Mouse (Mus musculus) bone marrow macrophage, adult 2 months (primary cell): Measurements from ENCODE around the gene Hspa12a. TPM values are rescaled to one million over a fixed set of nuclear protein-coding genes. Genes with fewer than 3 reads are reported as not detected.

ENCODE experiments used
- H3K27ac ChIP-seq: 2 replicates; pipeline ENCODE4 v1.5.1; 2012; ENCODE audit warnings: low read depth, low read length; ENCODE audit not compliant: insufficient read depth
- H3K4me1 ChIP-seq: 2 replicates; pipeline ENCODE4 v1.6.1; 2012; ENCODE audit warnings: low read length; ENCODE audit not compliant: control insufficient read depth, insufficient read depth
- H3K4me3 ChIP-seq: 2 replicates; pipeline ENCODE4 v1.5.1; 2012; ENCODE audit warnings: mild to moderate bottlenecking, low read length, moderate library complexity; ENCODE audit not compliant: insufficient read depth
- CTCF ChIP-seq: IDR thresholded peaks from 2 replicates; pipeline ENCODE4 v1.5.1; 2012; ENCODE audit warnings: low read depth, mild to moderate bottlenecking, low read length, moderate library complexity
- POLR2A ChIP-seq: IDR thresholded peaks from 2 replicates; pipeline ENCODE4 v1.6.1; 2012; ENCODE audit warnings: mild to moderate bottlenecking, low read depth, low read length, borderline replicate concordance
- polyA plus RNA-seq: library from polyadenylated mRNA; stranded (reverse); fragments of >200 nt; gene quantifications from 2 replicates; pipeline ENCODE4 v1.2.4, GENCODE M21; 2012; ENCODE audit not compliant: missing spikeins, insufficient read depth, insufficient read length

Hspa12a gene
- polyA plus RNA-seq, 1 experiment = not detected

DNA sequence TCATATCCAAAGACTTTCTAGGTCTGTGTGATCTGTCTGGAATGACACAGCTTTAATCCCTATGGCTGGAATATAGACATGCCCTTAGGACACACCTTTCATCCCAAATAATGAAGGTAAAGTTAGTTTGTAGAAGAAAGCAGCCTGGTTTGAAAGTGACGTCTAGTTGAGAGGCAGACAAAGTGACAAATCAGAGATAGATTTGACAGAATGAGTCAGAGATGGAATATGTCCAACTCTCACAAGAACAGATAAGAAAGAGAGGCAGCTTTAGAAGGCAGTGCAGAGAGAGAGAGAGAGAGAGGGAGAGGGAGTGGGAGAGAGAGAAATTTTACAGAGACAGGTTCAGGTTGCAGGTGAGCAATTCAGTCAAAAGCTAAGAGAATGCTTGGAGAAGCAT is 119.1 kb downstream of the Hspa12a start:
- H3K4me3 ChIP-seq = no peak overlapping the region
- H3K27ac ChIP-seq = no peak overlapping the region
- no peak for TF ChIP-seq CTCF
- no peak for TF ChIP-seq POLR2A
- no peaks in the 10 kb centered on the region for H3K4me1 ChIP-seq

DNA sequence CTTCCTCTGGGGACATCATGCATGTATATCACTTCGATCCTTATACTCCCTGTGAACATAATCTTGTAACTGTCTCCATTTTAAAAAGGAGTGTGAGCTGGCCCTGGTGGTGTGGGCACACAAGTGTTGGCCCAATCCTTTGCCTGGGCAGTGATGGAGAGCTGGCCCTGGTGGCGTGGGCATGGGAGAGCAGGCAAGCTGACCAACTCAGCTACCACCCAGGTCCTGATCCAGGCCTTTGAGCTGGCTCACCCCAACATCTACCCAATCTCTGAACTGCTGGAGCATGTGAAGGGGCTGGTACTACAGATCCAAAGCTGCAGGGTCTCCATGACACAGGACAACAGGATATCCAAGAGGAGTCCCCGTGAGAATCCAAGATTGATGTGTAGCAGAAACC is 120.2 kb downstream of the Hspa12a start:
- Histone ChIP-seq H3K27ac (no peak overlapping the region), H3K4me3 (no peak overlapping the region), H3K4me1 (no peaks in the 10 kb centered on the region)
- TF ChIP-seq CTCF = no peak
- no peak for TF ChIP-seq POLR2A

DNA sequence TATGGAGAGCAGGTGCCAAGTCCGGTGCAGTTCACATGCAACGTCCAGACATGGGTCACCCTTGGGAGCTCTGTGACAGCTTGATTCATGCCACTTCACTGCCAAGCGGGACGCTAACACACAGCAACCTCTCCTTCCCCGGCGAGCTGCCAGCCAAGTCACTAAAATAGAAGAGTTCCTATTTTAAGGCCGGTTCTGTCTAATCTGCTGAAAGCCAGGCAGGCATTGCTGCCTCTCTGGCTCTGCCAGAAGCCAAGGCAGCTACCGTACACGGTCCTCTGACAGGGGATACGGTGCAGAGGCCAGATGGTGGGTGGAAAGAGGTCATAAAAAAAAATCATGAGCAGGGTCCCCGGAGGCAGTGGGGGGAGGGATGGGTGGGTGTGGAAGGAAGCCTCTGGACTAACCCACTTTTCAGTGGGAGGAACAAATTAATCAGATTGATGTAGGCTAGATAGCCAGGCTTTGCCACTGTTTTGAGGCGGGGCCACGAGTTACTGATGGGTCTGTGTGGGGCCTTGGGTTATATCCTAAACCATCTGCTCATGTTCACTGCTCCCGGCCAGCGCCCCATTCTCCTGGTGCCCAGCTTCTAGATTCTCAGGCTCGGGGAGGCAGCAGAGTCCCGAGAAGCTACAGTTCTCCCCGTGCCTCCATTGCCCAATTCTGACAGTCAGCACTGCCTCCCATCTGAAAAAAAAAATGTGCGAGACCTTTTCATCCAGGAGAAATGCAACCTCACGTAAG is 120.8 kb downstream of the Hspa12a start:
- TF ChIP-seq POLR2A (no peak), CTCF (no peak)
- Histone ChIP-seq H3K4me3 (no peak overlapping the region), H3K27ac (no peak overlapping the region), H3K4me1 (no peaks in the 10 kb centered on the region)

DNA sequence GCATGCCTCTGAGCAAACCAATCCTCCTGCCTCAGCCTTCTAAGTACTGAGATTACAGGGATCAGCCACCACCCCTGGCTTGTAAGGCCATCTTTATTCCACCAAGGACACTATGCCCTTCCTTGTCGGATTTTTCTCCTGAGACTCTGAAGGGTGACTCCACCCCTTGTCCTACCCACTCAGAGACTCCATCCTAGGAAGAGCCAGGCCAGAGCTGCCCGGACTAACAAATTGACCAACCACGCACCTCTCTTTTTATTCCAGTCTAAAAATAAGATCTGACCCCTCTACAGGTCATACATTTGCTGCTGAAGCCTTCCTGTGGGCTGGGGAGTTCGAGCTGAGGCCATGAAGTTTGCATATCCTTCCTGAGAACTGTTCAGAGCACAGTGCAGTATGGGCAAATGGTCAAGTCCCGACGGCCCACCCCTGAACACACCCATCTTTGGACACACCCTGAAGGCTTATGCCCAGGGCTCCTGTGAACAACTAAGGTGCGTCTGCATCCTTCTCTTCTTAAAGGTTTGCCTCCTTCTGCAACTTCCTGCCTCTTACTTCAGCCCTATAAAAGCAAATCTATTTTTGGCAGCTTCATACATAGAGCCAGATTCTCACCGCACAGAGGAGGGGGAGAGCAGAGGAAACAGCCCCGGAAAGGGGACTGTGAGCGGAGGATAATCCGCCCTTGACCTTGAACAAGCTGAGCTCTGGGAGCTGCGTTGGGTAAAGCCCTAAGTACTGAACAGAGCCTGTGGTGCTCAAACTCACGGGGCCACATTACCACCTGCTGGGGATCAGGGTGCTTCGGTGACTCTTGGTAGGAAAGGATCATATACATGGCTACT is 124.7 kb downstream of the Hspa12a start:
- TF ChIP-seq POLR2A = no peak
- no peak for TF ChIP-seq CTCF
- no peak overlapping the region for H3K27ac ChIP-seq
- H3K4me1 ChIP-seq = no peaks in the 10 kb centered on the region
- H3K4me3 ChIP-seq = no peak overlapping the region

DNA sequence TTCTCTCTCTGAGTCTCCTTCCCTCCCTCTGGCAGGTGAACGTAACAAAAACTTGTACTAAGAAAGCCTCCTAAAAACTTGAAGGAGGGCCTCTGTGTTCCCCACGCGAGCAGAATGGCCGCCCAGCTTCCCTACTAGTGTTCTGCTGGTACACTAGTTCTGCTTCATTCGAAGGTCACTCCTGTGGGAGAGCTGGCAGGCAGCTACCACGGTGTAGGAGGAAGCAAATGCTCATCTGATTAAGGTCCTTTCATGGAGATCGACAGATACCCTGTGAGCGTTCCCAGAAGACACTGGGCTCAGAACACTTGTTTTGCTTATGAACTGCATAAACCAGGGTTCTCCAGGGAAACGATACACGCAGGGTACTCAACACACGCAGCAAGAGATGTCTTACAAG is 126.1 kb downstream of the Hspa12a start:
- H3K27ac ChIP-seq = no peak overlapping the region
- no peak for TF ChIP-seq POLR2A
- no peak for TF ChIP-seq CTCF

DNA sequence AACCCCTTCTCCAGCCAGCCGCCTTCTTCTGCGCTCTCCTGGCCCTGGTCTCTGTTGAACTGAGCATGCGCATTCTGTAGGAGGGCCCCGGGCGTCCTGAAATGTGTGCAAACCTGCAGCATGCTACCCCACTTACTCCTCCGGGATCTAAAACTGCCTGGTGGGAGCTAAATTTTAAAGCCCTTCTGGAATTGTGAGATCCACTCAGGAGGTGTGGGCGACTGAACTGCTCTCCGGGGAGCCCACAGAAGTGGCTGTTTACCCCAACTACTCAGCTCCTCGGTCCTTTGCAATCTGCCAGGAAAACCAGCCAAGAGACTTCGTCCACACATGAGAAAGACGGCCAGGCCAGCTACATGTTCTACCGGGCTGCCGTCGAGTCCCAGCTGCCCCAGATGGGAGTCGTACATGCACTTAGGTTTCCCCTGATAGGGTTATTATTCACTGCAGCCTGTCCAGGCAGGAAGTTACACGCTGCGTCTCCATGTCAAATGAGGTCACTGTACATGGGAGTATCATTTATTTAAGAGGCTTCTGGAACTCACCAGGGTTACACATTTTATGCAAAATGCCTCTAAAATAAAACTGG is 126.9 kb downstream of the Hspa12a start:
- TF ChIP-seq CTCF (no peak), POLR2A (no peak)
- no peaks in the 10 kb centered on the region for H3K4me1 ChIP-seq
- H3K27ac ChIP-seq = no peak overlapping the region
- no peak overlapping the region for H3K4me3 ChIP-seq

More for the DNA sequence above, 126.1 kb downstream of the Hspa12a start:
- Histone ChIP-seq H3K4me1 (no peaks in the 10 kb centered on the region), H3K4me3 (no peak overlapping the region)

DNA sequence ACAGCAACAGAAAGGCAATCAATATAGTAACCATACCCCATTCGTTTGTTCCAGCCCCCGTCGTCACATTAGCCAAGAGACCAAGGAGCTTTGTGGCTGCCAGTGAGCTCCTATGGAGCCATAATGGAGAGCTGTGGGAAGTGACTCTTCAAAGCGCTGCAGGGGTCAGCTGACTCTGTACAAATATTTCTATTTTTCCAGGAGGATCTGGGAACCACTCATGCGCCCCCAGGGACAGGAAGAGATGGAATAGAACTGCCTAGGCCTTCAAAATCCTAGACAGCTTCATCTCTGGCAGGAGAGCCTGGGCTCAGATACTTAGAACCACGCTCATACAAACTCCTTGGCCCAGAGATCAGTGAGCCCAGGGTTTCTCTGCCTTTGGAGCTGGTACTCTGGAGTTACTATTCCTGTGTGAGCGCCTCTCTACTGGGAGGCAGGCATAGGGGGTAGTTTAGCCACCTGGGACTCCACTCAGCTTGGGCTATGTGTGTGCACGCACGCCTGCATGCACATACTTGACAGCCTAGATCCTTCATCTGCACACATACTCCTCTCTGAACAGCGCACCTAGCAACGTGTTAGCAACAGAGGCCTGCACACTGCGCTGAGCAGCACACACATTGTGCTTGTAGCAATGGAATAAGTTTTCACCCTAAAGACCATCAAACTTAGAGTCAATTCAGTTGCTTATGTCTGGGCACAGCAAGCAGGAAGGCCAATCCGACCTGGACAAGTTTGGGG is 128.1 kb downstream of the Hspa12a start:
- no peak for TF ChIP-seq CTCF
- no peak for TF ChIP-seq POLR2A
- no peak overlapping the region for H3K4me3 ChIP-seq
- H3K27ac ChIP-seq = no peak overlapping the region
- no peaks in the 10 kb centered on the region for H3K4me1 ChIP-seq

DNA sequence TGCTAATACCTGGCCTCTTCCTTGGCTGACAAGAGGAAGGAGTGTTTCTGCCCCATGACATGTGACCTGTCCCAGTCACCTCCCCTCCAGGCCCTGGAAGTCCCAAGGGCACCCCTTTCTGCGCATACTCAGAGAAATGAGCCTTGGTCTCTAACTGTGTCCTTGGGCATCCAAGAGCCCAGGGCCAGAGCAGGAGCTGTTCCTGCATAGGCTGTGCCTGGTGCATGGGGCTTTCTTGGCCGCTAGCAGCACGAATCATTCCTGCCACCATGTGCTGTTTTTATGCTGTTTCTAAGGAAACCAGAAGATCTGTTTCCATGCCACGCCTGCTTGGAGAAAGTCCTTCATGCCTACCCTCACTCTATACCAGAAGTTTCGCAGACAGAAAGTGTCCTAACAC is 132.9 kb downstream of the Hspa12a start:
- Histone ChIP-seq H3K27ac (no peak overlapping the region), H3K4me3 (no peak overlapping the region), H3K4me1 (no peaks in the 10 kb centered on the region)
- TF ChIP-seq POLR2A = no peak
- no peak for TF ChIP-seq CTCF

DNA sequence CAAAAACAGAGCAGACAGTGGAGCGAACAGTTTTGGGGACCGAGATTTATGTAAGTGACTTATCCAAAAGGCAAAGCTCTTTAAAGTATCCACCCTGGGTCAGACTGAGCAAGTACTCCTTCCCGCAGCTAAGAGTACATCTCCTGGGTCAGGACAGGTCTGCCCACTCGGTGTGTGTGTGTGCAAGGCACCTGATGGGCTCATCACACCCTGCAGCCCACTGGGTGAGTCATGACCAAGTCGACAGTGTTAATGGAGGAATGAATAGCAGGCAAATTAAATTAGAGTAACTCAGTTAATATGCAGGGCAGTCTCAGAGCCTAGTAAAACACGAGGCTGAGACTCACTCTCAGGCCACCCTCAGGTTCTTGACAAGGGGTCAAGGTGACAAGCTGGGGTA is 134.6 kb downstream of the Hspa12a start:
- Histone ChIP-seq H3K27ac (no peak overlapping the region), H3K4me3 (no peak overlapping the region), H3K4me1 (no peaks in the 10 kb centered on the region)
- TF ChIP-seq POLR2A = no peak
- no peak for TF ChIP-seq CTCF

DNA sequence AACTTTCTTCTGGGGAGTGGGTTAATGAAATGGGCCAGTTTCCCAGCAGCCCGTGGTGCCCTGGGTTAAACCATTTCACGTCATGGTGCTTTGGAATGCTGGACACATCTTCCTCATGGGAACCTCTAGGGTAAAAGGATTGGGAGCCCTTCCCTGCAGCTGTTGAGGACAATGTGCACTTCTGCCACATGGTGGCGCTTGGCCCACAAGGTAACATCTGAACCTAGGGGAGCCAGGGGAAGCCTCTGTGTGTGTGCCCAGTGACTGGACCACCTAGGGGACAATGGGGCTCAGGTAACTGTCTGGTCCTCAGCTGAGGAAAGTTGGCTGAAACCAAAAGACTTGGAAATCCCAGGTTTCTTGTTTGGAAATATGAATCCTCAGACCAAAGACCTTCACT is 137.1 kb downstream of the Hspa12a start:
- H3K4me3 ChIP-seq = no peak overlapping the region
- no peak overlapping the region for H3K27ac ChIP-seq
- TF ChIP-seq POLR2A = no peak
- TF ChIP-seq CTCF = peak; percentile 48; the same call in 1 of the 2 replicates
- H3K4me1 ChIP-seq = no peaks in the 10 kb centered on the region
